Mouse (Mus musculus) forebrain, embryonic 12.5 days (tissue): Measurements from ENCODE around the gene Plekha6. TPM values are rescaled to one million over a fixed set of nuclear protein-coding genes. Genes with fewer than 3 reads are reported as not detected.
A peak's percentile ranks its signal among the peaks of the same experiment; 100 is the strongest.

Source experiments
- ATAC-seq: fragments of 200-750 bp; cut with Nextera tagmentation; 2 replicates; pipeline ENCODE4 v1.8.0; 2017; ENCODE audit warnings: moderate TSS enrichment; ENCODE audit not compliant: low FRiP score
- H3K27ac ChIP-seq: fragments of 300-500 bp; sonication (generic); 2 replicates; pipeline ENCODE4 v1.5.1; 2016; ENCODE audit warnings: mild to moderate bottlenecking
- H3K27me3 ChIP-seq: fragments of 300-500 bp; sonication (generic); 2 replicates; pipeline ENCODE4 v1.6.1; 2016; ENCODE audit warnings: mild to moderate bottlenecking
- H3K36me3 ChIP-seq: fragments of 300-500 bp; sonication (generic); replicated peaks from 2 replicates; pipeline ENCODE4 v1.6.1; 2016; ENCODE audit warnings: mild to moderate bottlenecking
- H3K4me1 ChIP-seq: fragments of 300-500 bp; sonication (generic); 2 replicates; pipeline ENCODE4 v1.6.1; 2016
- H3K4me2 ChIP-seq: fragments of 300-500 bp; sonication (generic); 2 replicates; pipeline ENCODE4 v1.6.1; 2016; ENCODE audit warnings: mild to moderate bottlenecking, moderate library complexity
- H3K4me3 ChIP-seq: fragments of 300-500 bp; sonication (generic); replicated peaks from 2 replicates; pipeline ENCODE4 v1.5.1; 2016; ENCODE audit warnings: mild to moderate bottlenecking
- H3K9ac ChIP-seq: fragments of 300-500 bp; sonication (generic); 2 replicates; pipeline ENCODE4 v1.6.1; 2016; ENCODE audit warnings: mild to moderate bottlenecking
- H3K9me3 ChIP-seq: fragments of 300-500 bp; sonication (generic); 2 replicates; pipeline ENCODE4 v1.6.1; 2016
- WGBS: fragments of 180-500 bp; shearing (Covaris S2); methylation state at CpG from one replicate; pipeline ENCODE4 v1.1.7; 2016; 5-methylcytosine and 5-hydroxymethylcytosine counted together
- polyA plus RNA-seq: library from polyadenylated mRNA; unstranded; fragments of >200 nt; fragmentation: Nextera tagmentation; extraction: Ambion mirVana; gene quantifications from 2 replicates; pipeline ENCODE4 v1.2.1, GENCODE M21; 2016

Plekha6 gene
- 20.3 and 20.6 TPM in 2 replicates for polyA plus RNA-seq

DNA sequence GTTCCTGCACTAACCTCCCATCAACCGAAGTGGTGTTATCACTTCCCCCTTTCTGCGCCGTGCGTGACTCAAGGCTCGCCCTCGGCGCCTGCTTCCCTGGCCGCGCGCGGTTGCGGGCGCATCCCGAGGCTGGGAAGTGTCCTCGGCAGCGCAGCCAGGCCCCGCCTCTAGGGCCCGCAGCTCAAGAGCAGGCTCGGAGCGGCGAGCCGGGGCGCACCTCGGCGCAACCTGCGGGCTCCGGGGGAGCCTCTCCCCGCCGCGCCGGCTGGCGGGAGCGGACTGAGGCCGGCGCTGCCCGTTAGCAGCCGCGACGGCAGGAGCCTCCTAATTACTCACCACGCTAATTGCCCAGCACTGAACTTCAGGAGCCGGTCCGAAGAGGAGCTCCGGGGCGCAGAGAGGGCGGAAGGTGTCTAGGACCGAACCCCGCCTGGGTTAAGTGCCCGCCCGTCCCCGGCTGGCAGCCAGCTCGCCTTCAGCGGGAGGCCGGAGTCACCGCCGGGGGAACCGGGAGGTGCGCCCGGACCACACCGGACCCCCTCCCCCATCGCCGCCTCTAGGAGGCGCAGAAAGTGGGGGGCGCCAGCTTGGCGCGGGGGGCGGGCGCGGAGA is at the start of gene Plekha6:
Gene Plekha6, plus strand, starts transcription at position 391 of the 612 bp plus-strand sequence.
- peak within 1 kb of the TSS; percentile 96 for H3K4me2 ChIP-seq
- peaks cover 84% of the 10 kb centered on the region for H3K27me3 ChIP-seq

DNA sequence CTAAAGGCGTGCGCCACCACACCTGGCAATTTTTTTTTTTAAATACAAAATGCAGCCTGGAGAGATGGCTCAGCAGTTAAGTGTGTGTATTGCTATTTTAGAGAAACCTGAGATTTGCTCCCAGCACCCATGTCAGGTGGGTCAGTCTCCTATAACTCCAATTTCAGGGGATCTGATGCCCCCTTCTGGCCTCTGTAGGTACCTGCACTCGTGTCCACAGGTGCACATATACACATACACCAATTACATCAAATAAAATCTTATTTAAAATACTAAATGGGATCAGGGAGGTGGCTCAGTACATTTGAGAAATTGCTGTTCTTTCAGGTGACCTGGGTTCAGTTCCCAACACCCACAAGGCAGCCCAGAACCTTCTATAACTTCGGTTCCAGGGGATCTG is 47.9 kb upstream of the Plekha6 start:
- 95% methylated on average over 4 of the region's 4 CpGs for WGBS
- ATAC-seq, result no peak
- no peaks in the 10 kb centered on the region for H3K4me1 ChIP-seq

More for the DNA sequence above, at the start of gene Plekha6:
- H3K27ac ChIP-seq, result no peak within 1 kb of the TSS
- H3K9ac ChIP-seq, result peak within 1 kb of the TSS; percentile 58
- peak within 1 kb of the TSS; percentile 55 for H3K4me3 ChIP-seq
- no peaks in the 10 kb centered on the region for H3K9me3 ChIP-seq
- peak; percentile 62 for ATAC-seq
- WGBS, result under 1% methylated on average over 58 of the region's 68 CpGs
- H3K36me3 ChIP-seq, result no peaks in the 10 kb centered on the region
- H3K4me1 ChIP-seq, result peaks cover 26% of the 10 kb centered on the region

DNA sequence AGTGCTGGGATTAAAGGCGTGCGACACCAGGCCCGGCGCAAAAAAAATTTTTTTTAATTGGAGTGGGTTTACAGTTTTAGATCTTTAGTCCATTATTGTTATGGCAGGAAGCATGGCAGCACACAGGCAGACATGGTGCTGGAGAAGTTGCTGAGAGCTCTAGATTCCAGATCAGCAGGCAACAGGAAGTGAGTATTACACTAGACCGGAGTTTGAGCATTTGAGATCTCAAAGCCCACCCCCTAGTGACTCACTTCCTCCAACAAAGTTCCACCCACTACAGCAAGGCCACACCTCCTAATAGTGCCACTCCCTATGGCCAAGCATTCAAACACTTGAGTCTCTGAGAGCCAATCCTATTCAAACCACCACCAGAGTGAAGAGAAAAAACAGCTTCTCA is 45.9 kb upstream of the Plekha6 start:
- no peak overlapping the region for H3K4me2 ChIP-seq

More for the DNA sequence above, 47.9 kb upstream of the Plekha6 start:
- H3K4me3 ChIP-seq, result no peak overlapping the region
- no peak overlapping the region for H3K4me2 ChIP-seq
- H3K9me3 ChIP-seq, result 0 out of 2 replicates have a peak, but pooled peaks cover 4% of the 10 kb centered on the region
- H3K9ac ChIP-seq, result no peak overlapping the region
- peaks cover 6% of the 10 kb centered on the region; the same call in 1 of the 2 replicates for H3K36me3 ChIP-seq
- H3K27me3 ChIP-seq, result no peaks in the 10 kb centered on the region
- H3K27ac ChIP-seq, result no peak overlapping the region

DNA sequence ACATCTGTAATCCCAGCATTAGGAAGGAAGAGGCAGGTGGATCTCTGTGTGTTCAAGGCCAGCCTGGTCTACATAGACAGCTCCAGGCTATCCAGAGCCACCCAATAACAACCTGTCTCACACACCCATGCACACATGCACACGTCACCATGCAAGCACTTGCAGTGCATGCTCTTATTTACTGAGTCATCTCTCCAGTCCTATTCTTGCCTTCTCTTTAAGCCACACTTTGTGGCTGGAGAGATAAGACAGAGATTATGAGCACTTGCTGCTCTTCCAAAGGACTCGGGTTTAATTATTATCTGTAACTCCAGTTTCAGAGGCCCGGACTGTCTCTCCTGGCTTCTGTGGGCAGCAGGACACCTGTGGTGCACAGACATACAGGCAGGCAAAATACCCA is 45.2 kb upstream of the Plekha6 start:
- Histone ChIP-seq H3K9me3 (0 out of 2 replicates have a peak, but pooled peaks cover 4% of the 10 kb centered on the region), H3K27me3 (no peaks in the 10 kb centered on the region), H3K4me3 (no peak overlapping the region), H3K27ac (no peak overlapping the region), H3K4me1 (no peaks in the 10 kb centered on the region), H3K9ac (no peak overlapping the region), H3K36me3 (no peaks in the 10 kb centered on the region), H3K4me2 (no peak overlapping the region)
- ATAC-seq, result no peak
- 89% methylated on average over 3 of the region's 3 CpGs for WGBS

More for the DNA sequence above, 45.9 kb upstream of the Plekha6 start:
- WGBS, result 91% methylated on average over 5 of the region's 5 CpGs
- Histone ChIP-seq H3K9ac (no peak overlapping the region), H3K36me3 (0 out of 2 replicates have a peak, but pooled peaks cover under 1% of the 10 kb centered on the region), H3K27ac (no peak overlapping the region), H3K27me3 (no peaks in the 10 kb centered on the region), H3K4me3 (no peak overlapping the region), H3K4me1 (no peaks in the 10 kb centered on the region), H3K9me3 (0 out of 2 replicates have a peak, but pooled peaks cover 4% of the 10 kb centered on the region)
- ATAC-seq, result no peak

DNA sequence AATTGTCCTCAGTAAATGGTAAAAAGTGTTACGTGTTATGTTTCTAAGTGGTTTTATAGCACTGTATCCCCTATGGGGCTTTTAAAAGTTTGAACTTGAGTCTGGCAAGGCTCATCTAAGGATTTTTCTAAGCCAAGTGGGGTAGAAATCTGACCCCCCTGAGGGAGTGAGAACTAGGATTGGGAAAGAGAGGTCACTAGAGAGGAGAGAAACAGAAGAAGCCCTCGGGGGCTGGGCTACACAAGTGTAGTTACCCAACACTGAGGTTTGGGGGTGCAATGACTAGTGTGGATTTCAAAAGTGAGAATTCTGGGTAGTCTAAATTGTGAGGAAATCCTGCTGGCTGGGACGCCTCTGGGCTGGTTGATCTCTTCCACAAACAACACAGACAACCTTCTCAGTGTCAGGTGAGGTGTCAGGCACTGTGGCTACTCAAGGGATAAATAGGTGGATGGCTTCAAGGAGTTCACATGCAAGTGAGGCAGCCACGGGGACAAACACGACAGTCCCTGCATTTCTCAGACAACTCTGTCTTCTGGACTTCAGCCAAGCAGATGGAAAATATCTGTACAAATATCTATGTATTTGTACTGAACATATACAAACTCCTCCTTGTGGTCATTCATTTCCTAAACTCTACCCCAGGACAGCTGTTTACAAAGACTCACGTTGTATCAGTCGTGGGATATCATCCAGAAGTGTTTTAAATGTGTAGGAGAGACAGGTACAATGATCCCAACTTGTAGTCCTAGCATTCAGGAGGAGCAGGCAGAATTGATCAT is 43.9 kb upstream of the Plekha6 start:
- H3K9me3 ChIP-seq, result 0 out of 2 replicates have a peak, but pooled peaks cover under 1% of the 10 kb centered on the region
- 74% methylated on average over 7 of the region's 7 CpGs for WGBS
- no peak overlapping the region for H3K4me2 ChIP-seq
- H3K4me1 ChIP-seq, result no peaks in the 10 kb centered on the region
- H3K27me3 ChIP-seq, result no peaks in the 10 kb centered on the region
- ATAC-seq, result no peak
- no peak overlapping the region for H3K27ac ChIP-seq
- H3K9ac ChIP-seq, result no peak overlapping the region
- no peak overlapping the region for H3K4me3 ChIP-seq
- H3K36me3 ChIP-seq, result no peaks in the 10 kb centered on the region

DNA sequence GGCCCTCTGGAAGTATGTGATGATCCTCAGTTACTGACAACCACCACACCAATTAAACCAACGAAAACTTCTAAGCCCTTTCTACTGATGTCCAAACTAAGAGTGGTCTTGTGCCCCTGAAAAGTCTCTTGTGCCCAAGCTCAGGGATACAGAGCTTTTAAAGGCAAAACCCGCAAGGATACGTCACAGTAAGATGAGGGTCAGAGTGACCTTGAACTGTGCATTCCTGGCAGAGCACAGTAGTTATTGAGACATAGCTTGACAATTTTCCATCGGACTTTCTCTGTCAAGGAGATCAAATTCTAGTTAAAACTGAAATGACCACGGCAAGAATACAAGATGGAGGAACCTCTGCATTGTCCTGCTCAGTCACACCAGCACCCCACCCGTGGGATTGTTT is 42.8 kb upstream of the Plekha6 start:
- no peak overlapping the region for H3K27ac ChIP-seq
- no peak for ATAC-seq

DNA sequence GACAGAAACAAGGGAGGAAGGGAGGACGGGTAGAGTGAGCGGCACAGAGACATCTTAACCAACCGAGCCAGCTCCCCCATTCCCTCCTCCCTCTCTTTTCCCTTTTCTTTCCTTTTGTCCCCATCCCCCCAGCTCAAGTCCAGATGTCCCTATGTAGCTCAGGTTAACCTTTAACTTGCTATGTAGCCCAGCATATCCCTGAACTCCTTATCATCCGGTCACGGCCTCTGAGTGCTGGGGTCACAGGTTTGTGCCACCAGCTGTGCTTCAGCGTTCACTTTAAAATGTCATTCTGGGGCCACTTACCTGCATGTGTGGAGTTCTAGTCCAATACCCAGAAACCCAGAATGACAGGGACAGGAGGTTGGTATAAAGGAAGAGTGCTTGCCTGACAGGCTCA is 39.9 kb upstream of the Plekha6 start:
- no peak overlapping the region for H3K27ac ChIP-seq
- 85% methylated on average over 6 of the region's 6 CpGs for WGBS

More for the DNA sequence above, 42.8 kb upstream of the Plekha6 start:
- H3K4me2 ChIP-seq, result no peak overlapping the region
- no peaks in the 10 kb centered on the region for H3K27me3 ChIP-seq
- H3K9me3 ChIP-seq, result no peaks in the 10 kb centered on the region
- H3K36me3 ChIP-seq, result no peaks in the 10 kb centered on the region
- no peak overlapping the region for H3K9ac ChIP-seq
- 69% methylated on average over 6 of the region's 6 CpGs for WGBS
- no peak overlapping the region for H3K4me3 ChIP-seq
- H3K4me1 ChIP-seq, result no peaks in the 10 kb centered on the region

DNA sequence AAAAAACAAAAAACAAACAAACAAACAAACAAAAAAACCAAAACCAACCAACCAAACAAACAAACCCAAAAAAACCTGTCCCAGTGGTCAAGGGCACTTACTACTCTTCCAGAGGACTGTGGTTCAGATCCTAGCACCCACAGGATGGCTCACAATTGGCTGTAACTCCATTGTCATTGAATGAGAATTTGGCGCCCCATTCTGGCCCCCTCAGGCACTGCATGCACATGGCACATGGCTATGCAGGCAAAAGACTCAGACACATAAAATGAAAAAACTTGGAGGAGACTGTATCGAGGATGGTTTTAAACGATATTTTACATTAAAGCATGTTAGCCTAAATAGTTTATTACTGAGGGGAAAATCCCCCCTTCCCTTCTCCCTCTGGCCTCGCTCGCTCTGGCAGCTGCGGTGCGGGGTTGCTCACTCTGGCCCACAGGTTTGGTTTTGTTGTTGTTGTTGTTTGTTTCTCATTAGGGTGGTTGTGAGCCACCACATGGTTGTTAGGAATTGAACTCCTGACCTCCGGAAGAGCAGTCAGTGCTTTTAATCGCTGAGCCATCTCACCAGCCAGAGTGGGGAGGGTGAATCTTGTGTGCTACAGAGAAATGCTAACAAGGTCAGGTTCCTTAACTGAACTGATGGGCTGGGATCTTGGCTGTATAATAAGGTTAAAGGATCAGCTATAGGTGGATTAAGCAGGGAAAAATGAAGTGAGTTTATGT is 38.2 kb upstream of the Plekha6 start:
- Histone ChIP-seq H3K4me1 (peaks cover 17% of the 10 kb centered on the region), H3K4me3 (no peak overlapping the region), H3K4me2 (no peak overlapping the region), H3K27me3 (no peaks in the 10 kb centered on the region), H3K36me3 (no peaks in the 10 kb centered on the region), H3K9me3 (no peaks in the 10 kb centered on the region), H3K27ac (no peak overlapping the region), H3K9ac (no peak overlapping the region)
- ATAC-seq, result no peak
- 89% methylated on average over 9 of the region's 9 CpGs for WGBS

More for the DNA sequence above, 39.9 kb upstream of the Plekha6 start:
- Histone ChIP-seq H3K4me1 (peaks cover 2% of the 10 kb centered on the region), H3K36me3 (no peaks in the 10 kb centered on the region), H3K9ac (no peak overlapping the region), H3K4me3 (no peak overlapping the region), H3K27me3 (no peaks in the 10 kb centered on the region), H3K9me3 (no peaks in the 10 kb centered on the region), H3K4me2 (no peak overlapping the region)
- ATAC-seq, result no peak

DNA sequence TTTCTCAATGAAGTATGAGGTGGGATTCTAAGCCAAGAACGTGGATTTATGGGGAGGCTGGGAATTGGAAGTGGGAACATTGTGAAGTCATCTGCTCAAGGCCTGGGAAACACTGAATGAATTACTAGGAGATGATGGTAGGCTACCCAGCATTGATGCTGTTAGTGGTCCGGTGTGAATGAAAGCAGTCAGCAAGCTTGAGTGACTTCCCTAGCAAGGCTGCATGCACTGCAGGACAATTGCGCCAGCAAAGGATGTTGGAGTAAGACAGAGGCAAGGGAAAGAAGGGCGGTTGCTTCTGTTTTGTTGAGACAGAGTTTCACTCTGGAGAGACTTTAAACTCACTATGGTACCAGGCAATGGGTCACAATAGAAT is 37.7 kb upstream of the Plekha6 start:
- no peaks in the 10 kb centered on the region for H3K36me3 ChIP-seq
- WGBS, result 71% methylated on average over 4 of the region's 4 CpGs
- H3K9me3 ChIP-seq, result no peaks in the 10 kb centered on the region
- ATAC-seq, result no peak
- H3K27me3 ChIP-seq, result no peaks in the 10 kb centered on the region
- peaks cover 17% of the 10 kb centered on the region for H3K4me1 ChIP-seq
- no peak overlapping the region for H3K27ac ChIP-seq
- H3K4me3 ChIP-seq, result no peak overlapping the region
- H3K9ac ChIP-seq, result no peak overlapping the region
- no peak overlapping the region for H3K4me2 ChIP-seq

DNA sequence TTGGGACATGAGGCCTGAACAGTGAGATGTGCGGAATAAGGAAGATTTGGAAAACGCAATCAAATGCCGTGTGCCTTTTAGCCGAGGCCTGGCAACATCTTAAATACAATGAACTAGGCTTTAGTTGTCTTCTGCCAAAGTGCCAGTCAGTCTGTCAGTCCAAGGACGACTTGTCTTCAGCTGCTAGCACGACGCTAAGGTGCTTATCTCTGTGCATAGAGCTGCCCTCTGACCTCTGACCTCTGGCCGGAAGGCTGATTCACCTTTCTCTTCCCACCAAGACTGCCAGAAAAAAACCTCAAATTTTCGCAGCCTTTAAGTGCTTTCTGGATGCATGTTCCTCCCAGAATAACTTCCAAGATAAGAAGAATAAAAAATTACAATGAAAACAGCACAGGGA is 36.7 kb upstream of the Plekha6 start:
- WGBS, result 58% methylated on average over 9 of the region's 9 CpGs
- H3K9me3 ChIP-seq, result no peaks in the 10 kb centered on the region
- no peaks in the 10 kb centered on the region for H3K36me3 ChIP-seq
- no peak overlapping the region for H3K4me2 ChIP-seq
- peaks cover 20% of the 10 kb centered on the region for H3K4me1 ChIP-seq
- H3K4me3 ChIP-seq, result no peak overlapping the region
- no peak for ATAC-seq
- no peak overlapping the region for H3K27ac ChIP-seq
- no peaks in the 10 kb centered on the region for H3K27me3 ChIP-seq
- no peak overlapping the region for H3K9ac ChIP-seq

DNA sequence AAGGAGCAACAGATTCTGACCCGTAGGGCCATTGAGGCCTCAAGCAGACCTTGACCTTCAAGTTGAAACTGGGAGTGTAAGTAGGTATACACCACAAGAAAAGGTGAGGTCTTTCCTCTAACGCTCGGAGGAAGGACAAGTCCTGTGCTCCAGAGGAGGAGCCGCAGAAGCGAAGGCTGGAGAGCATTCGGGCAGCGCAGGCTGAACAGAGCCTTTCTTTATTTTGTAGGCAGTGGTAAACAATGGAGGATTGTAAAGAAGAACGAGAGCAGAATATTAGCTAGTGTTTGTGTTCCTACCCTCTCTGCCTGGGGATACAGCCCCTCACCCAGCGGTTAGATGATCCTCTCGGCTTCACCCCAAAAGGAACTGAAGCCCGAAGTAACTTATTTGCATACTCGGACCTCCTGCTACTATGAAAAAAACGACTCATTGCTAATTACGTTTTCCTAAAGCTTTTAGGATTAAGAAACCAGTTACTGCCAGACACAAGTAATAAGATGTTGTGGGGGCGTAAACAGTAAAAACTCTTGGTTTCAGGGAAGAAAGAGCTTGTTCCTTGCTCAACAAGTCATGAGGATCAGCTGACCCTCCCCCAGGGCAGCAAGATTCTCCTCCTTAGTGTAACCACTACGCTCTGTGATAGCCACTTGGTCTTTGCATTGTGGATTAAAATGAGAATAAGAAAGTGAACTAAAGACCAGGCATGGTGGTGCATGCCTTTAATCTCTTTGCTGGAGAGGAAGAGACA is 34.4 kb upstream of the Plekha6 start:
- H3K27ac ChIP-seq, result peak overlapping the region; percentile 97
- no peaks in the 10 kb centered on the region for H3K27me3 ChIP-seq
- H3K9me3 ChIP-seq, result no peaks in the 10 kb centered on the region
- no peak overlapping the region for H3K9ac ChIP-seq
- no peaks in the 10 kb centered on the region; the same call in 1 of the 2 replicates for H3K36me3 ChIP-seq
- H3K4me1 ChIP-seq, result peaks cover 43% of the 10 kb centered on the region
- peak overlapping the region; percentile 25 for H3K4me2 ChIP-seq
- no peak overlapping the region for H3K4me3 ChIP-seq
- WGBS, result 8% methylated on average over 16 of the region's 16 CpGs
- no peak for ATAC-seq
